Mouse (Mus musculus) liver, adult 2 months (tissue): ENCODE measurements around the gene Itsn1. TPM values are rescaled to one million over a fixed set of nuclear protein-coding genes. Genes with fewer than 3 reads are reported as not detected.

Source experiments
- DNase-seq: peaks from one replicate; pipeline ENCODE4 v3.0.0-alpha.2; 2011; ENCODE audit warnings: low read depth, low spot score; ENCODE audit errors: extremely low read depth
- H3K27ac ChIP-seq: fragments of 200-500 bp; replicated peaks from 2 replicates; pipeline ENCODE4 v1.5.1; 2012; ENCODE audit warnings: low read depth, mild to moderate bottlenecking, control low read depth, inconsistent platforms, low read length; ENCODE audit not compliant: insufficient read depth
- H3K27me3 ChIP-seq: fragments of 200-500 bp; 2 replicates; pipeline ENCODE4 v1.6.1; 2012; ENCODE audit warnings: mild to moderate bottlenecking, moderate library complexity, low read length, inconsistent platforms; ENCODE audit not compliant: control insufficient read depth, insufficient read depth
- H3K36me3 ChIP-seq: fragments of 200-500 bp; 2 replicates; pipeline ENCODE4 v1.6.1; 2012; ENCODE audit warnings: low read length, inconsistent platforms; ENCODE audit not compliant: control insufficient read depth, insufficient read depth
- H3K4me1 ChIP-seq: fragments of 200-500 bp; 2 replicates; pipeline ENCODE4 v1.6.1; 2011; ENCODE audit warnings: low read length; ENCODE audit not compliant: control insufficient read depth, insufficient read depth
- H3K4me3 ChIP-seq: fragments of 200-500 bp; 2 replicates; pipeline ENCODE4 v1.5.1; 2011; ENCODE audit warnings: low read depth, mild to moderate bottlenecking, control low read depth, low read length, moderate library complexity; ENCODE audit not compliant: insufficient read depth
- H3K79me2 ChIP-seq: fragments of 200-500 bp; 2 replicates; pipeline ENCODE4 v1.6.1; 2012; ENCODE audit warnings: inconsistent platforms, mild to moderate bottlenecking, low read length, moderate library complexity; ENCODE audit not compliant: control insufficient read depth, insufficient read depth
- H3K9ac ChIP-seq: fragments of 200-500 bp; 2 replicates; pipeline ENCODE4 v1.6.1; 2012; ENCODE audit warnings: low read depth, mild to moderate bottlenecking, control low read depth, inconsistent platforms, low read length
- CTCF ChIP-seq: fragments of 200-500 bp; IDR thresholded peaks from 2 replicates; pipeline ENCODE4 v1.5.1; 2011; ENCODE audit warnings: low read depth, low read length, control low read depth
- POLR2A ChIP-seq: fragments of 200-500 bp; IDR thresholded peaks from 2 replicates; pipeline ENCODE4 v1.6.1; 2011; ENCODE audit warnings: low read length, control low read depth; ENCODE audit not compliant: insufficient read depth; ENCODE audit errors: extremely low read depth
- WGBS: fragments of 180-500 bp; shearing (Covaris S2); methylation state at CpG from one replicate; pipeline ENCODE4 v1.1.7; 2018; 5-methylcytosine and 5-hydroxymethylcytosine counted together
- polyA plus RNA-seq: library from polyadenylated mRNA; depleted of rRNA; stranded (reverse); fragments of >200 nt; gene quantifications from 2 replicates; pipeline ENCODE4 v1.2.3, GENCODE M21; 2012
- total RNA-seq: library from RNA; depleted of rRNA; stranded (reverse); fragments of >200 nt; gene quantifications from 2 replicates; pipeline ENCODE4 v1.2.3, GENCODE M21; 2014

The Itsn1 gene
- total and polyA plus RNA-seq, 2 experiments: 13.6 to 16.3 TPM

- no peak overlapping the region for H3K27ac ChIP-seq
- no peak overlapping the region for H3K4me3 ChIP-seq
- no peaks in the 10 kb centered on the region for H3K27me3 ChIP-seq
- DNase-seq: no peak
- H3K36me3 ChIP-seq: peaks cover 7% of the 10 kb centered on the region
- 90% methylated on average over 14 of the region's 14 CpGs for WGBS
- TF ChIP-seq CTCF (0 out of 2 replicates have a peak, but pooled peaks have one; percentile 1), POLR2A (no peak)
- H3K79me2 ChIP-seq: no peaks in the 10 kb centered on the region
- no peak overlapping the region for H3K9ac ChIP-seq
- no peaks in the 10 kb centered on the region for H3K4me1 ChIP-seq
Observed at GRCm38 (mm10) chr16:91704603-91705340, 24.3 kb upstream of the Itsn1 start.

DNA sequence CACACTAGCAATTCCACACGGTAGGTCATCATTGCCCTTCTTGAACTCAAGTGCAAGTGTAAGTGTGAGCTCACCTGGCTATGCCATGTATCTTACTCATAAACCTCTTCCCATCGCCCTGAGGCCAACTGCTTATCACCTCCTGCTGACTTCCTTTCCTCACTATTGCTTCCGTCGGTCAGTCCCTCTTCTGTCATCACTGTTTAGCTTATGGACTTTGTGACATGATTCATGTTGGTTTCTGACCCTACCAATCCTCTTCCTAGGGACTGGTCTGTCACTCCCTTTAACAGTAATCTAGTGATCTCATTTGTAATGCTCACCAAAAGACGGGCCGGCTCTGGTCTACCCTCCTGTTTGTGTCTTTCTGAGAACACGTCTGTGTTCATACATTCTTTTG lies 18.8 kb upstream of the Itsn1 start:
- Histone ChIP-seq H3K36me3 (peaks cover 8% of the 10 kb centered on the region), H3K4me3 (no peak overlapping the region), H3K27ac (no peak overlapping the region), H3K4me1 (no peaks in the 10 kb centered on the region), H3K79me2 (no peaks in the 10 kb centered on the region), H3K27me3 (no peaks in the 10 kb centered on the region), H3K9ac (no peak overlapping the region)
- WGBS: 71% methylated on average over 7 of the region's 7 CpGs
- no peak for DNase-seq
- TF ChIP-seq CTCF: no peak
- TF ChIP-seq POLR2A: no peak

DNA sequence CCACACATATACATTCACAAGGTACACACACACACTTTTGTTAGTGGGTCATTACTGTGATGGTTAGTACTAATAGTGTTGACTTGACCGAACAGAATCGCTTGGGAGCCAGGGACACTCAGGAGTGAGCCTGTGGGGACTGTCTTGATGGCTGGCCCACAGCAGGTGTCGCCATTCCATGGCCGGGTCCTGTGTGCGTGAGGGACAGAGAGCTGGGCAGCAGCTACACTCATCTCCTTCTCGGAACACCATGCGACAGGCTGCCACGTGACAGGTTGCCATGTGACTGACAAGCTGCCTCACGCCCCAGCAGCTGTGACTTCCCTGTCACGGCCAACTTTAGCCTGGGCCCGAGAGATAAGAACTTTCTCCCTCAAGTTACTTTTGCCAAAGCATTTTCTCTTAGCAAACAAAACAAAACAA lies 12.1 kb upstream of the Itsn1 start:
- Histone ChIP-seq H3K4me1 (no peaks in the 10 kb centered on the region), H3K79me2 (0 out of 2 replicates have a peak, but pooled peaks cover 3% of the 10 kb centered on the region), H3K27me3 (no peaks in the 10 kb centered on the region), H3K27ac (no peak overlapping the region), H3K4me3 (no peak overlapping the region), H3K36me3 (peaks cover 5% of the 10 kb centered on the region; the same call in 1 of the 2 replicates), H3K9ac (no peak overlapping the region)
- 75% methylated on average over 11 of the region's 11 CpGs for WGBS
- DNase-seq: peak; percentile 34
- TF ChIP-seq POLR2A (no peak), CTCF (no peak)

GRCm38 (mm10) chr16:91717399-91717798 lies 11.7 kb upstream of the Itsn1 start:
- no peak for DNase-seq
- H3K9ac ChIP-seq: no peak overlapping the region
- H3K27ac ChIP-seq: no peak overlapping the region

DNA sequence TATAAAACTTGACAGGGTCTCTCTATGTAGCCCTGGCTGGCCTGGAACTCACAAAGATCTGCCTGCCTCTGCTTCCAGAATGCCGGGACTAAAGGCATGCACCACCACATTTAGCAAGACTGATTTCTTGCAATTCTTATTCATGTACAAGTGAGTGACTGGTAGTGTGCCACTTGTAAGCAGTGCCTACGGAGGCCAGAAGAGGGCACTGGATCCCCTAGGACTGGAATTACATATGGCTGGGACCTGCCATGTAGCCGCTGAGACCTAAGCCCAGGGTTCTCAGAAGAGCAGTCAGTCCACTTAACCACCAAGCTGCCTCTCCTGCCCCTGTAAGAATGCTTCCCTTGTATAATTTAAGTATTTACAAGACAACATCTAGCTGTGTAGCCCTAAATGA lies 4.8 kb upstream of the Itsn1 start:
- no peaks in the 10 kb centered on the region for H3K27me3 ChIP-seq
- 42% methylated on average over 3 of the region's 3 CpGs for WGBS
- H3K4me1 ChIP-seq: peaks cover 7% of the 10 kb centered on the region
- DNase-seq: peak; percentile 54
- H3K27ac ChIP-seq: no peak overlapping the region
- no peak overlapping the region for H3K4me3 ChIP-seq
- no peaks in the 10 kb centered on the region for H3K36me3 ChIP-seq
- no peak overlapping the region for H3K9ac ChIP-seq
- TF ChIP-seq POLR2A: no peak
- peak; percentile 83 for TF ChIP-seq CTCF
- peaks cover 18% of the 10 kb centered on the region; the same call in 1 of the 2 replicates for H3K79me2 ChIP-seq

More at GRCm38 (mm10) chr16:91717399-91717798, 11.7 kb upstream of the Itsn1 start:
- H3K79me2 ChIP-seq: peaks cover 5% of the 10 kb centered on the region; the same call in 1 of the 2 replicates
- H3K4me3 ChIP-seq: no peak overlapping the region
- 87% methylated on average over 4 of the region's 4 CpGs for WGBS
- peaks cover 3% of the 10 kb centered on the region; the same call in 1 of the 2 replicates for H3K36me3 ChIP-seq
- TF ChIP-seq POLR2A (no peak), CTCF (no peak)
- H3K4me1 ChIP-seq: no peaks in the 10 kb centered on the region
- no peaks in the 10 kb centered on the region for H3K27me3 ChIP-seq

GRCm38 (mm10) chr16:91727433-91727832 lies 1.6 kb upstream of the Itsn1 start:
- Histone ChIP-seq H3K4me3 (no peak overlapping the region), H3K27me3 (no peaks in the 10 kb centered on the region), H3K4me1 (peaks cover 11% of the 10 kb centered on the region), H3K9ac (peak overlapping the region; percentile 38; the same call in 1 of the 2 replicates), H3K79me2 (peaks cover 22% of the 10 kb centered on the region; the same call in 1 of the 2 replicates), H3K27ac (peak overlapping the region; percentile 71), H3K36me3 (no peaks in the 10 kb centered on the region)
- DNase-seq: peak; percentile 97
- no peak for TF ChIP-seq POLR2A
- no peak for TF ChIP-seq CTCF
- 17% methylated on average over 15 of the region's 15 CpGs for WGBS
